Mouse (Mus musculus): ENCODE data around the gene Nol6.

Gene Nol6

GRCm38 (mm10) chr4:41118706-41119292, 5.5 kb downstream of the Nol6 start:
- peak; percentile 53 for DNase-seq (ENCODE audit: low read depth, low spot score)

- no peak for DNase-seq (ENCODE audit: low read depth, low spot score)
Observed at GRCm38 (mm10) chr4:41116817-41117216, 7.4 kb downstream of the Nol6 start.

- no peak for DNase-seq (ENCODE audit: low read depth, low spot score)
Observed at GRCm38 (mm10) chr4:41115793-41116192, 8.5 kb downstream of the Nol6 start.

GRCm38 (mm10) chr4:41115074-41115473, 9.2 kb downstream of the Nol6 start:
- no peak for DNase-seq (ENCODE audit: low read depth, low spot score)

- no peak for DNase-seq (ENCODE audit: low read depth, low spot score)
Observed at GRCm38 (mm10) chr4:41114358-41115070, 9.7 kb downstream of the Nol6 start.

- no peak for DNase-seq (ENCODE audit: low read depth, low spot score)
Observed at GRCm38 (mm10) chr4:41108717-41109425, 15.4 kb downstream of the Nol6 start.

- no peak for DNase-seq (ENCODE audit: low read depth, low spot score)
Observed at GRCm38 (mm10) chr4:41107440-41107839, 16.8 kb downstream of the Nol6 start.

- DNase-seq (ENCODE audit: low read depth, low spot score) = no peak
Observed at GRCm38 (mm10) chr4:41102901-41103300, 21.4 kb downstream of the Nol6 start.

- DNase-seq (ENCODE audit: low read depth, low spot score) = no peak
Observed at GRCm38 (mm10) chr4:41100986-41101385, 23.3 kb downstream of the Nol6 start.

- no peak for DNase-seq (ENCODE audit: low read depth, low spot score)
Observed at GRCm38 (mm10) chr4:41098577-41098951, 25.7 kb downstream of the Nol6 start.

- no peak for DNase-seq (ENCODE audit: low read depth, low spot score)
Observed at GRCm38 (mm10) chr4:41097871-41098576, 26.2 kb downstream of the Nol6 start, which contains the start of gene Aqp3. Gene Aqp3, minus strand, starts transcription at chr4:41098183.

GRCm38 (mm10) chr4:41097381-41097780, 26.9 kb downstream of the Nol6 start:
- no peak for DNase-seq (ENCODE audit: low read depth, low spot score)

- DNase-seq (ENCODE audit: low read depth, low spot score) = no peak
Observed at GRCm38 (mm10) chr4:41096794-41097193, 27.5 kb downstream of the Nol6 start.

GRCm38 (mm10) chr4:41096169-41096568, 28.1 kb downstream of the Nol6 start:
- no peak for DNase-seq (ENCODE audit: low read depth, low spot score)

GRCm38 (mm10) chr4:41094361-41094760, 29.9 kb downstream of the Nol6 start:
- no peak for DNase-seq (ENCODE audit: low read depth, low spot score)

- no peak for DNase-seq (ENCODE audit: low read depth, low spot score)
Observed at GRCm38 (mm10) chr4:41092958-41093357, 31.3 kb downstream of the Nol6 start.

GRCm38 (mm10) chr4:41091391-41091790, 32.9 kb downstream of the Nol6 start:
- no peak for DNase-seq (ENCODE audit: low read depth, low spot score)

- no peak for DNase-seq (ENCODE audit: low read depth, low spot score)
Observed at GRCm38 (mm10) chr4:41089705-41090104, 34.5 kb downstream of the Nol6 start.

- DNase-seq (ENCODE audit: low read depth, low spot score) = no peak
Observed at GRCm38 (mm10) chr4:41089189-41089588, 35.1 kb downstream of the Nol6 start.

- DNase-seq (ENCODE audit: low read depth, low spot score) = no peak
Observed at GRCm38 (mm10) chr4:41087459-41088298, 36.6 kb downstream of the Nol6 start.

- no peak for DNase-seq (ENCODE audit: low read depth, low spot score)
Observed at GRCm38 (mm10) chr4:41086947-41087346, 37.3 kb downstream of the Nol6 start.

All from skeletal muscle tissue, adult 2 months (tissue).